Mouse (Mus musculus): ENCODE data around the gene Ormdl2.

- TF ChIP-seq CTCF (IDR thresholded peaks at IDR 0.05; ENCODE audit: extremely low read depth, insufficient read depth, low read length): no peak
- TF ChIP-seq POLR2A (IDR thresholded peaks at IDR 0.05; ENCODE audit: extremely low read depth, insufficient read depth, low read length): no peak
These were observed 28.9 kb upstream of the Ormdl2 start for GRCm38 (mm10) chr10:128850339-128850738.
